9 mouse cellular contexts compared by ENCODE assay signal in the genomic region with DNA sequence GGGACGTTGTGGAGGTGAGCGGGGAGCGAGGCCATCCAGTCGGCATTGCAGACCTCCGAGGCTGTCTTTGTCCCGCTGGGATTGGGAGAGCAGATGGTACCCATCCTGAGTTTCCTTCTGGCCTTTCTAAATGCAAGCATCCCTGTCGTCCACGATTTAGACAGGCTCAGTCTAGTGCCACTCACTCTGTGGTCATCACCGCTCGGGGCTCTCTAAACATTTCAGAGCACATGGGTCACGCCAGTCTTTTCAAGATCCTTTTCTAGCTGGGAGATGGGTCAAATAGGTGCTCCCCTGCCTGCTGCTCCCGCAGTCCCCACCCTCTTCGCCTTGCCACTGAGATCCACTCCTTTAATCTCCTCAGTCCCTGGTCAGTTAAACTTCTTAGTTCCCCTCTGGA. TPM values are rescaled to one million over a fixed set of nuclear protein-coding genes. Genes with fewer than 3 reads are reported as not detected.
DNase-seq lines count a peak whose midpoint lies in the region; ATAC-seq and TF ChIP-seq lines count a peak whose summit lies in the region.
"Had no signal": no experiment of that assay in that cellular context is flagged by ENCODE, and none has a peak within 500 bp of the region (broad histone marks: within the 10 kb centered on the region; RNA-seq: fewer than 3 reads in every experiment).

No protein-coding gene starts in this region.

- 3% methylated on average over 13 of the region's 13 CpGs for WGBS in heart, embryonic 11.5 days (ENCODE audit: insufficient replicate concordance)
- WGBS in hindbrain, postnatal 0 days, result under 1% methylated on average over 13 of the region's 13 CpGs
- under 1% methylated on average over 13 of the region's 13 CpGs for WGBS in neural tube, embryonic 12.5 days

- no peaks in the 10 kb centered on the region for H3K27me3 ChIP-seq in heart, embryonic 11.5 days (ENCODE audit: control insufficient read depth, insufficient read depth, low read length)
- peaks cover 13% of the 10 kb centered on the region for H3K27me3 ChIP-seq in E14TG2a.4 (ENCODE audit: insufficient read depth, low read length)
- H3K27me3 ChIP-seq in hindbrain, postnatal 0 days (ENCODE audit: insufficient read depth, low read length), result no peaks in the 10 kb centered on the region
- no peaks in the 10 kb centered on the region for H3K27me3 ChIP-seq in neural tube, embryonic 12.5 days (replicated peaks)

- no peaks in the 10 kb centered on the region for H3K36me3 ChIP-seq in heart, embryonic 11.5 days (ENCODE audit: control insufficient read depth, insufficient read depth, low read length)
- no peaks in the 10 kb centered on the region for H3K36me3 ChIP-seq in E14TG2a.4 (ENCODE audit: insufficient read depth, low read length)
- H3K36me3 ChIP-seq in hindbrain, postnatal 0 days (ENCODE audit: insufficient read depth, low read length), result no peaks in the 10 kb centered on the region
- H3K36me3 ChIP-seq in neural tube, embryonic 12.5 days, result no peaks in the 10 kb centered on the region
- H3K36me3 ChIP-seq: G1E had no signal

- no peak overlapping the region for H3K27ac ChIP-seq in heart, embryonic 11.5 days (ENCODE audit: low read depth, low read length)
- peak overlapping the region; percentile 75 for H3K27ac ChIP-seq in hindbrain, postnatal 0 days
- no peak overlapping the region for H3K27ac ChIP-seq in neural tube, embryonic 12.5 days

- H3K9ac ChIP-seq in heart, embryonic 11.5 days (ENCODE audit: low read depth, low read length), result peak overlapping the region; percentile 73
- H3K9ac ChIP-seq in hindbrain, postnatal 0 days (replicated peaks; ENCODE audit: low read length), result peak overlapping the region; percentile 49
- H3K9ac ChIP-seq in neural tube, embryonic 12.5 days, result peak overlapping the region; percentile 51

- peak overlapping the region; percentile 66 for H3K4me3 ChIP-seq in heart, embryonic 11.5 days (ENCODE audit: low read depth, low read length)
- H3K4me3 ChIP-seq in E14TG2a.4 (replicated peaks; ENCODE audit: low read length), result peak overlapping the region; percentile 86
- H3K4me3 ChIP-seq in hindbrain, postnatal 0 days (ENCODE audit: low read length), result peak overlapping the region; percentile 67
- H3K4me3 ChIP-seq in neural tube, embryonic 12.5 days, result peak overlapping the region; percentile 48

- no peak for TF ChIP-seq CTCF in E14TG2a.4 (conservative IDR thresholded peaks at IDR 0.05; ENCODE audit: low read length)
- no peak for TF ChIP-seq CTCF in hindbrain, postnatal 0 days (IDR thresholded peaks at IDR 0.05; ENCODE audit: low read depth)

- ATAC-seq in heart, embryonic 11.5 days (replicated peaks; ENCODE audit: insufficient number of reproducible peaks, low FRiP score, low TSS enrichment), result peak; percentile 8; the same call in 1 of the 2 replicates
- peak; percentile 30 for ATAC-seq in hindbrain, postnatal 0 days
- ATAC-seq in neural tube, embryonic 12.5 days (ENCODE audit: low FRiP score, low read depth), result peak; percentile 42

- peak overlapping the region; percentile 91 for H3K4me2 ChIP-seq in heart, embryonic 11.5 days
- peak overlapping the region; percentile 94 for H3K4me2 ChIP-seq in hindbrain, postnatal 0 days (ENCODE audit: low read depth, low read length)
- peak overlapping the region; percentile 76 for H3K4me2 ChIP-seq in neural tube, embryonic 12.5 days (replicated peaks)

- peaks cover 2% of the 10 kb centered on the region; the same call in 1 of the 2 replicates for H3K4me1 ChIP-seq in heart, embryonic 11.5 days (ENCODE audit: control insufficient read depth, insufficient read depth, low read length)
- peaks cover 13% of the 10 kb centered on the region for H3K4me1 ChIP-seq in E14TG2a.4 (replicated peaks; ENCODE audit: low read depth, low read length)
- peaks cover 11% of the 10 kb centered on the region for H3K4me1 ChIP-seq in hindbrain, postnatal 0 days (ENCODE audit: insufficient read depth, low read length)
- peaks cover 4% of the 10 kb centered on the region; the same call in 1 of the 2 replicates for H3K4me1 ChIP-seq in neural tube, embryonic 12.5 days

- intact Hi-C loops in gastrocnemius, postnatal 36 days (cut with DNase I), result no loop called here
- intact Hi-C loops in left cerebral cortex, postnatal 25 days (cut with DNase I), result no loop called here

- no peak for DNase-seq in heart, adult 18-20 months
- peak; percentile 60 to 70 for DNase-seq in cerebellum, postnatal 36 days
- DNase-seq in hindbrain, postnatal 0 days (ENCODE audit: low spot score), result peak; percentile 50
- DNase-seq in gastrocnemius, postnatal 36 days, result no peak
- DNase-seq in left cerebral cortex, postnatal 25 days (ENCODE audit: low spot score in 2 of 2), result no peak

- H3K9me3 ChIP-seq in heart, embryonic 11.5 days (replicated peaks; ENCODE audit: control insufficient read depth, low read length), result no peaks in the 10 kb centered on the region
- H3K9me3 ChIP-seq in E14TG2a.4 (ENCODE audit: low read length), result no peaks in the 10 kb centered on the region
- H3K9me3 ChIP-seq in hindbrain, postnatal 0 days (ENCODE audit: low read length), result no peaks in the 10 kb centered on the region
- H3K9me3 ChIP-seq in neural tube, embryonic 12.5 days, result no peaks in the 10 kb centered on the region

RNA-seq across cellular contexts. Expression of a gene that starts 0.3 kb away (rescaled TPM):
- 0.49 and 0.83 TPM in 2 replicates for polyA plus RNA-seq in heart, embryonic 11.5 days (2014; fragmentation: Nextera tagmentation; extraction: Ambion mirVana)
- under 1 TPM; 0.15 to 0.26 TPM for total RNA-seq in heart, adult 18-20 months (2021)
- total RNA-seq in hindbrain, postnatal 0 days (2014; rRNA removed), result 37.2 and 38.3 TPM in 2 replicates
- 12.2 and 12.7 TPM in 2 replicates for polyA plus RNA-seq in hindbrain, postnatal 0 days (2015; fragmentation: Nextera tagmentation; extraction: Ambion mirVana)
- polyA plus RNA-seq in neural tube, embryonic 12.5 days (2016; fragmentation: Nextera tagmentation; extraction: Ambion mirVana), result 6.6 and 6.8 TPM in 2 replicates
- total RNA-seq in gastrocnemius, postnatal 36 days (2021), result under 1 TPM; 0.22 to 0.26 TPM
- 10 to 100 TPM; 91.5 to 91.9 TPM for total RNA-seq in left cerebral cortex, postnatal 25 days (2021)
- polyA plus RNA-seq: G1E had no signal

RNA-seq across cellular contexts. Expression of a gene that starts 56.3 kb away (rescaled TPM):
- 37.3 and 38.2 TPM in 2 replicates for polyA plus RNA-seq in heart, embryonic 11.5 days (2014; fragmentation: Nextera tagmentation; extraction: Ambion mirVana)
- total RNA-seq in heart, adult 18-20 months (2021), result 10 to 100 TPM in 1 of 2 experiments, 1 to 10 TPM in 1; 9.6 to 10.7 TPM
- 3.3 and 4.5 TPM in 2 replicates for total RNA-seq in hindbrain, postnatal 0 days (2014; rRNA removed)
- 6.2 and 7.2 TPM in 2 replicates for polyA plus RNA-seq in hindbrain, postnatal 0 days (2015; fragmentation: Nextera tagmentation; extraction: Ambion mirVana)
- 31.8 and 32.9 TPM in 2 replicates for polyA plus RNA-seq in neural tube, embryonic 12.5 days (2016; fragmentation: Nextera tagmentation; extraction: Ambion mirVana)
- total RNA-seq in gastrocnemius, postnatal 36 days (2021), result 1 to 10 TPM; 6.1 to 8.1 TPM
- 1 to 10 TPM; 8.0 to 8.2 TPM for total RNA-seq in left cerebral cortex, postnatal 25 days (2021)
- polyA plus RNA-seq: G1E had no signal

Comparison
In these comparisons a context has a peak if more than half of its experiments do, and no peak if none do; other contexts are left out.
1. DNase-seq: peak in cerebellum, postnatal 36 days (2 of 2) and hindbrain, postnatal 0 days (single experiment); none in heart, adult 18-20 months (0 of 2), gastrocnemius, postnatal 36 days (0 of 2) and left cerebral cortex, postnatal 25 days (0 of 2).
2. RNA of a gene that starts 0.3 kb away (total RNA-seq): 91.5 to 91.9 TPM in left cerebral cortex, postnatal 25 days and 37.2 to 38.3 TPM in hindbrain, postnatal 0 days; 0.15 to 0.26 TPM in heart, adult 18-20 months and 0.22 to 0.26 TPM in gastrocnemius, postnatal 36 days; every median in the first group is over 10 times any median in the second.
3. Peak in every context shown above with its lines, with median percentiles within 50 percentile points of each other: ATAC-seq, H3K4me2 ChIP-seq, H3K4me3 ChIP-seq and H3K9ac ChIP-seq.